Mouse (Mus musculus): ENCODE data around the gene Sfrp5. TPM values are rescaled to one million over a fixed set of nuclear protein-coding genes. Genes with fewer than 3 reads are reported as not detected.

Gene Sfrp5
- polyA plus RNA-seq, 1 experiment from 2014 or later = 0.60 TPM

- Histone ChIP-seq H3K9me3 (ENCODE audit: control insufficient read depth, low read length) (no peaks in the 10 kb centered on the region), H3K27me3 (ENCODE audit: control insufficient read depth, insufficient read depth, low read depth, low read length) (no peaks in the 10 kb centered on the region), H3K9ac (ENCODE audit: low read length) (no peak overlapping the region), H3K36me3 (ENCODE audit: control insufficient read depth, insufficient read depth, low read length) (peaks cover 24% of the 10 kb centered on the region), H3K27ac (ENCODE audit: low read length) (no peak overlapping the region), H3K4me1 (replicated peaks; ENCODE audit: control insufficient read depth, insufficient read depth, low read length) (0 out of 2 replicates have a peak, but pooled peaks cover 2% of the 10 kb centered on the region), H3K4me2 (ENCODE audit: low read depth, low read length) (no peak overlapping the region), H3K4me3 (ENCODE audit: low read length) (no peak overlapping the region)
- 53% methylated on average over 6 of the region's 6 CpGs for WGBS
- ATAC-seq (ENCODE audit: low read depth) = no peak
Measured at GRCm38 (mm10) chr19:42182673-42183072, 19.4 kb downstream of the Sfrp5 start.

- H3K9ac ChIP-seq (ENCODE audit: low read length) = no peak overlapping the region
- H3K36me3 ChIP-seq (ENCODE audit: control insufficient read depth, insufficient read depth, low read length) = peaks cover 9% of the 10 kb centered on the region
- H3K4me2 ChIP-seq (ENCODE audit: low read depth, low read length) = no peak overlapping the region
- no peaks in the 10 kb centered on the region for H3K9me3 ChIP-seq (ENCODE audit: control insufficient read depth, low read length)
- WGBS = 84% methylated on average over 14 of the region's 14 CpGs
- H3K27me3 ChIP-seq (ENCODE audit: control insufficient read depth, insufficient read depth, low read depth, low read length) = no peaks in the 10 kb centered on the region
- no peak overlapping the region for H3K4me3 ChIP-seq (ENCODE audit: low read length)
- ATAC-seq (ENCODE audit: low read depth) = peak; percentile 77
- 0 out of 2 replicates have a peak, but pooled peaks cover 2% of the 10 kb centered on the region for H3K4me1 ChIP-seq (replicated peaks; ENCODE audit: control insufficient read depth, insufficient read depth, low read length)
- H3K27ac ChIP-seq (ENCODE audit: low read length) = no peak overlapping the region
Measured at GRCm38 (mm10) chr19:42179356-42179755, 22.7 kb downstream of the Sfrp5 start.

- 88% methylated on average over 2 of the region's 2 CpGs for WGBS
- H3K9me3 ChIP-seq (ENCODE audit: control insufficient read depth, low read length) = no peaks in the 10 kb centered on the region
- H3K4me1 ChIP-seq (replicated peaks; ENCODE audit: control insufficient read depth, insufficient read depth, low read length) = 0 out of 2 replicates have a peak, but pooled peaks cover 5% of the 10 kb centered on the region
- no peaks in the 10 kb centered on the region; the same call in 1 of the 2 replicates for H3K36me3 ChIP-seq (ENCODE audit: control insufficient read depth, insufficient read depth, low read length)
- no peak overlapping the region for H3K4me3 ChIP-seq (ENCODE audit: low read length)
- no peak overlapping the region for H3K27ac ChIP-seq (ENCODE audit: low read length)
- H3K27me3 ChIP-seq (ENCODE audit: control insufficient read depth, insufficient read depth, low read depth, low read length) = no peaks in the 10 kb centered on the region
- ATAC-seq (ENCODE audit: low read depth) = no peak
- no peak overlapping the region for H3K9ac ChIP-seq (ENCODE audit: low read length)
- H3K4me2 ChIP-seq (ENCODE audit: low read depth, low read length) = no peak overlapping the region
Measured at GRCm38 (mm10) chr19:42177461-42177860, 24.6 kb downstream of the Sfrp5 start.

- WGBS = 78% methylated on average over 7 of the region's 7 CpGs
- no peak overlapping the region for H3K9ac ChIP-seq (ENCODE audit: low read length)
- H3K4me1 ChIP-seq (replicated peaks; ENCODE audit: control insufficient read depth, insufficient read depth, low read length) = peaks cover 5% of the 10 kb centered on the region; the same call in 1 of the 2 replicates
- no peak overlapping the region for H3K27ac ChIP-seq (ENCODE audit: low read length)
- no peaks in the 10 kb centered on the region for H3K27me3 ChIP-seq (ENCODE audit: control insufficient read depth, insufficient read depth, low read depth, low read length)
- no peaks in the 10 kb centered on the region; the same call in 1 of the 2 replicates for H3K36me3 ChIP-seq (ENCODE audit: control insufficient read depth, insufficient read depth, low read length)
- ATAC-seq (ENCODE audit: low read depth) = no peak
- H3K9me3 ChIP-seq (ENCODE audit: control insufficient read depth, low read length) = no peaks in the 10 kb centered on the region
- H3K4me2 ChIP-seq (ENCODE audit: low read depth, low read length) = no peak overlapping the region
- no peak overlapping the region for H3K4me3 ChIP-seq (ENCODE audit: low read length)
Measured at GRCm38 (mm10) chr19:42176841-42177240, 25.2 kb downstream of the Sfrp5 start.

- Histone ChIP-seq H3K4me2 (ENCODE audit: low read depth, low read length) (peak overlapping the region; percentile 62), H3K9me3 (ENCODE audit: control insufficient read depth, low read length) (no peaks in the 10 kb centered on the region), H3K27me3 (ENCODE audit: control insufficient read depth, insufficient read depth, low read depth, low read length) (no peaks in the 10 kb centered on the region), H3K4me3 (ENCODE audit: low read length) (peak overlapping the region; percentile 79), H3K9ac (ENCODE audit: low read length) (peak overlapping the region; percentile 87), H3K4me1 (replicated peaks; ENCODE audit: control insufficient read depth, insufficient read depth, low read length) (peaks cover 18% of the 10 kb centered on the region; the same call in 1 of the 2 replicates), H3K27ac (ENCODE audit: low read length) (0 out of 2 replicates have a peak overlapping the region, but pooled peaks have one; percentile 15), H3K36me3 (ENCODE audit: control insufficient read depth, insufficient read depth, low read length) (no peaks in the 10 kb centered on the region)
- 1% methylated on average over 46 of the region's 56 CpGs for WGBS
- peak; percentile 93 for ATAC-seq (ENCODE audit: low read depth)
Measured at GRCm38 (mm10) chr19:42170025-42170969, 31.8 kb downstream of the Sfrp5 start.

GRCm38 (mm10) chr19:42169322-42169975, 32.6 kb downstream of the Sfrp5 start:
- no peak overlapping the region for H3K9ac ChIP-seq (ENCODE audit: low read length)
- no peaks in the 10 kb centered on the region for H3K36me3 ChIP-seq (ENCODE audit: control insufficient read depth, insufficient read depth, low read length)
- H3K4me3 ChIP-seq (ENCODE audit: low read length) = no peak overlapping the region
- H3K9me3 ChIP-seq (ENCODE audit: control insufficient read depth, low read length) = no peaks in the 10 kb centered on the region
- 41% methylated on average over 10 of the region's 10 CpGs for WGBS
- no peaks in the 10 kb centered on the region for H3K27me3 ChIP-seq (ENCODE audit: control insufficient read depth, insufficient read depth, low read depth, low read length)
- H3K27ac ChIP-seq (ENCODE audit: low read length) = no peak overlapping the region
- peaks cover 18% of the 10 kb centered on the region; the same call in 1 of the 2 replicates for H3K4me1 ChIP-seq (replicated peaks; ENCODE audit: control insufficient read depth, insufficient read depth, low read length)
- no peak for ATAC-seq (ENCODE audit: low read depth)
- peak overlapping the region; percentile 62; the same call in 1 of the 2 replicates for H3K4me2 ChIP-seq (ENCODE audit: low read depth, low read length)

GRCm38 (mm10) chr19:42167489-42167888, 34.6 kb downstream of the Sfrp5 start:
- Histone ChIP-seq H3K9ac (ENCODE audit: low read length) (no peak overlapping the region), H3K27ac (ENCODE audit: low read length) (no peak overlapping the region), H3K36me3 (ENCODE audit: control insufficient read depth, insufficient read depth, low read length) (no peaks in the 10 kb centered on the region), H3K27me3 (ENCODE audit: control insufficient read depth, insufficient read depth, low read depth, low read length) (no peaks in the 10 kb centered on the region), H3K4me1 (replicated peaks; ENCODE audit: control insufficient read depth, insufficient read depth, low read length) (peaks cover 16% of the 10 kb centered on the region; the same call in 1 of the 2 replicates), H3K4me3 (ENCODE audit: low read length) (no peak overlapping the region), H3K4me2 (ENCODE audit: low read depth, low read length) (no peak overlapping the region), H3K9me3 (ENCODE audit: control insufficient read depth, low read length) (no peaks in the 10 kb centered on the region)
- ATAC-seq (ENCODE audit: low read depth) = no peak
- 62% methylated on average over 9 of the region's 9 CpGs for WGBS

GRCm38 (mm10) chr19:42166766-42167165, 35.3 kb downstream of the Sfrp5 start:
- H3K36me3 ChIP-seq (ENCODE audit: control insufficient read depth, insufficient read depth, low read length) = no peaks in the 10 kb centered on the region
- 38% methylated on average over 3 of the region's 3 CpGs for WGBS
- H3K4me1 ChIP-seq (replicated peaks; ENCODE audit: control insufficient read depth, insufficient read depth, low read length) = peaks cover 14% of the 10 kb centered on the region; the same call in 1 of the 2 replicates
- no peaks in the 10 kb centered on the region for H3K9me3 ChIP-seq (ENCODE audit: control insufficient read depth, low read length)
- no peak overlapping the region for H3K4me2 ChIP-seq (ENCODE audit: low read depth, low read length)
- H3K9ac ChIP-seq (ENCODE audit: low read length) = no peak overlapping the region
- H3K4me3 ChIP-seq (ENCODE audit: low read length) = no peak overlapping the region
- no peaks in the 10 kb centered on the region for H3K27me3 ChIP-seq (ENCODE audit: control insufficient read depth, insufficient read depth, low read depth, low read length)
- no peak for ATAC-seq (ENCODE audit: low read depth)
- H3K27ac ChIP-seq (ENCODE audit: low read length) = no peak overlapping the region

GRCm38 (mm10) chr19:42166130-42166529, 35.9 kb downstream of the Sfrp5 start:
- no peak overlapping the region for H3K27ac ChIP-seq (ENCODE audit: low read length)
- H3K9ac ChIP-seq (ENCODE audit: low read length) = peak overlapping the region; percentile 39; the same call in 1 of the 2 replicates
- peak overlapping the region; percentile 50 for H3K4me2 ChIP-seq (ENCODE audit: low read depth, low read length)
- H3K4me1 ChIP-seq (replicated peaks; ENCODE audit: control insufficient read depth, insufficient read depth, low read length) = peaks cover 8% of the 10 kb centered on the region; the same call in 1 of the 2 replicates
- no peaks in the 10 kb centered on the region for H3K9me3 ChIP-seq (ENCODE audit: control insufficient read depth, low read length)
- no peaks in the 10 kb centered on the region for H3K36me3 ChIP-seq (ENCODE audit: control insufficient read depth, insufficient read depth, low read length)
- 3% methylated on average over 12 of the region's 12 CpGs for WGBS
- peak overlapping the region; percentile 25; the same call in 1 of the 2 replicates for H3K4me3 ChIP-seq (ENCODE audit: low read length)
- no peaks in the 10 kb centered on the region for H3K27me3 ChIP-seq (ENCODE audit: control insufficient read depth, insufficient read depth, low read depth, low read length)
- no peak for ATAC-seq (ENCODE audit: low read depth)
